Mouse (Mus musculus) limb, embryonic 14.5 days (tissue): ENCODE results near the gene Nr1i2. TPM values are rescaled to one million over a fixed set of nuclear protein-coding genes. Genes with fewer than 3 reads are reported as not detected.
"Not testable (repeated sequence)": the region's sequence is repeated elsewhere in the genome, so short reads cannot be mapped to it uniquely, and the experiment has no call there.

Source experiments
- ATAC-seq: fragments of 200-750 bp; cut with Nextera tagmentation; 2 replicates; pipeline ENCODE4 v1.8.0; 2017; ENCODE audit warnings: low read depth, moderate number of reproducible peaks, moderate TSS enrichment; ENCODE audit not compliant: low FRiP score
- DNase-seq: peaks from one replicate; pipeline ENCODE4 v3.0.0-alpha.2; 2015; ENCODE audit warnings: low spot score
- H3K27ac ChIP-seq: fragments of 300-500 bp; sonication (generic); replicated peaks from 2 replicates; pipeline ENCODE4 v1.5.1; 2014; ENCODE audit warnings: low read depth, mild to moderate bottlenecking, low read length, moderate library complexity, mixed read lengths
- H3K27me3 ChIP-seq: fragments of 300-500 bp; sonication (generic); 2 replicates; pipeline ENCODE4 v1.6.1; 2014; ENCODE audit warnings: low read length, mixed read lengths; ENCODE audit not compliant: control insufficient read depth, insufficient read depth
- H3K36me3 ChIP-seq: fragments of 300-500 bp; sonication (generic); 2 replicates; pipeline ENCODE4 v1.6.1; 2014; ENCODE audit warnings: mild to moderate bottlenecking, low read length, moderate library complexity, mixed read lengths; ENCODE audit not compliant: control insufficient read depth, insufficient read depth
- H3K4me1 ChIP-seq: fragments of 300-500 bp; sonication (generic); 2 replicates; pipeline ENCODE4 v1.6.1; 2014; ENCODE audit warnings: antibody characterized with exemption, low read length, mixed read lengths; ENCODE audit not compliant: control insufficient read depth, insufficient read depth
- H3K4me2 ChIP-seq: fragments of 300-500 bp; sonication (generic); replicated peaks from 2 replicates; pipeline ENCODE4 v1.6.1; 2014; ENCODE audit warnings: low read depth, mild to moderate bottlenecking, low read length, moderate library complexity; ENCODE audit not compliant: severe bottlenecking
- H3K4me3 ChIP-seq: fragments of 300-500 bp; sonication (generic); replicated peaks from 2 replicates; pipeline ENCODE4 v1.5.1; 2014; ENCODE audit warnings: low read length
- H3K9ac ChIP-seq: fragments of 300-500 bp; sonication (generic); 2 replicates; pipeline ENCODE4 v1.6.1; 2014; ENCODE audit warnings: mild to moderate bottlenecking, low read depth, low read length, moderate library complexity; ENCODE audit not compliant: severe bottlenecking
- H3K9me3 ChIP-seq: fragments of 300-500 bp; sonication (generic); 2 replicates; pipeline ENCODE4 v1.6.1; 2016; ENCODE audit warnings: low read length; ENCODE audit not compliant: control insufficient read depth
- POLR2A ChIP-seq: fragments of 200-500 bp; IDR thresholded peaks from 2 replicates; pipeline ENCODE4 v1.8.0; 2012; ENCODE audit warnings: inconsistent platforms, mild to moderate bottlenecking, moderate library complexity, borderline replicate concordance; ENCODE audit not compliant: insufficient read depth, insufficient read length; ENCODE audit errors: extremely low read depth
- WGBS: fragments of 180-500 bp; shearing (Covaris S2); extraction: QIAGEN DNeasy Blood & Tissue Kit; methylation state at CpG from one replicate; pipeline ENCODE4 v1.1.7; 2014; 5-methylcytosine and 5-hydroxymethylcytosine counted together
- polyA plus RNA-seq, 2 experiments: library from polyadenylated mRNA; depleted of rRNA in 1 of 2; stranded (reverse) in 1 of 2; unstranded in 1 of 2; fragments of >200 nt; fragmentation: Nextera tagmentation in 1 of 2; extraction: Ambion mirVana in 1 of 2; gene quantifications; 2 replicates each; pipeline versions ENCODE4 v1.2.1 to v1.2.3; 2012 to 2014

The Nr1i2 gene
- polyA plus RNA-seq, 2 experiments: 0.03 TPM; not detected in 1

DNA sequence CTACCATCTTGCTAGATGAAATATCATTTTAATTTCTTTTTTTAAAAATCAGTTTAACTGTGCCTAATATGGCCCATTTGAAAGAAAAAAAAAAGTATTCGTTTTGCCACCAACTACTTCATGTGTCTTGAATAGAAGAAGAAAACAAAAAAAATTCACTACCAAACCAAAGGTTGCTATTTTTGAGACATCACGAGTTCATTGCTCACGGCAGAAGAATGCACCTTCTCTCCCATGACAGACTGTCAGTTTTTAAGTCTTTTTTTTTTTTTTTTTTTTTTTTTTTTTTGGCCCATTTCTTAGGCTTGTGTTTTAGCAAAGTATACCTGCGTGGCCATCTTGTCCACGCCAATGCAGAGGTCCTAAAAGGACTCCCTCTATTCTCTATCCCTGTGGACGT, 50.5 kb downstream of the Nr1i2 start:
- Histone ChIP-seq H3K9ac (no peak overlapping the region), H3K27ac (no peak overlapping the region), H3K36me3 (peaks cover 18% of the 10 kb centered on the region), H3K4me1 (peaks cover 11% of the 10 kb centered on the region), H3K27me3 (no peaks in the 10 kb centered on the region), H3K4me2 (no peak overlapping the region), H3K9me3 (no peaks in the 10 kb centered on the region), H3K4me3 (no peak overlapping the region)
- no peak for ATAC-seq
- DNase-seq: no peak
- TF ChIP-seq POLR2A: no peak
- 90% methylated on average over 6 of the region's 6 CpGs for WGBS

DNA sequence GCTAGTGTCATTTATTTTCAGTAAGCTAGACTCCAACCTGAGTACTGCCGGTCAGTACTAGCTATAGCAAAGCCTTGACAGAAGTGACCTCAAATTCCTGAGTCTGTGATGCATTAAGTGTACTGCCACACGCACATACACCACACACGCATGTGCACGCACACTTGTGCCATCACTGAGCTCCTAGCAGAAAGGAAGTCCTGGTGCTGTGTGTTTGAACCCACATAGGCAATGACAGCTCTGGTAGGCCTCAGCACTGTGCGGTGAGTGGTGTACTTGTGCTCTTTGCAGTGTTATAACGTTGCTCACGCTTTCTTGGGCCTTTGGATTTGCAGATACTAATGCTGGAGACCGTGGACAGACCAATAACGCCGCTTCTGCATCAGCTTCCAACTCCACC, 54.5 kb downstream of the Nr1i2 start:
- Histone ChIP-seq H3K9ac (no peak overlapping the region), H3K4me1 (no peaks in the 10 kb centered on the region), H3K4me3 (no peak overlapping the region), H3K27ac (no peak overlapping the region), H3K36me3 (peaks cover 24% of the 10 kb centered on the region), H3K27me3 (no peaks in the 10 kb centered on the region), H3K4me2 (no peak overlapping the region), H3K9me3 (no peaks in the 10 kb centered on the region)
- TF ChIP-seq POLR2A: no peak
- DNase-seq (no peak), ATAC-seq (no peak)
- 95% methylated on average over 10 of the region's 10 CpGs for WGBS

DNA sequence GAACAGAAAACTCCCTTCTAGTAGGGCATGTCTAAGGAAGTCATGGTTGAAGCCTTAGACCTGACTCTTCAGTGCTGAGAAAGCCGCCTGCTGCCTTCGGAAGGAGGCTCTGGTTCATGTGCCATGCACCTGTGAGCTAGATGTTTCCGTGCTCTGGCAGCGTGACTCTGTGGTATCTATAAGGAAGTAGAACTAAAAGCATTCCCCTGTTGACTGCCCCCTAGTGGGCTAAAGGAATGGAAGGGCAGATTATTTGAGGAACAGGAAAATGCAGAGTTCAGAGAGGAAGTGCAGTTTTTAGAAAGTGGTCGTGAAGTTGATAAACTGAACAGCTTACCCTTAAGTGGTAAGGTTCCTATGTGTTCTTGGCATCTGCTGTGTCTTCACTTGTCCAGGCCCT, 54.9 kb downstream of the Nr1i2 start:
- H3K4me3 ChIP-seq: no peak overlapping the region
- ATAC-seq: no peak
- H3K9me3 ChIP-seq: no peaks in the 10 kb centered on the region
- no peak overlapping the region for H3K4me2 ChIP-seq
- no peak overlapping the region for H3K9ac ChIP-seq
- 78% methylated on average over 5 of the region's 5 CpGs for WGBS
- H3K27ac ChIP-seq: no peak overlapping the region
- no peaks in the 10 kb centered on the region for H3K27me3 ChIP-seq
- H3K4me1 ChIP-seq: no peaks in the 10 kb centered on the region
- peaks cover 24% of the 10 kb centered on the region for H3K36me3 ChIP-seq
- TF ChIP-seq POLR2A: no peak
- DNase-seq: no peak

GRCm38 (mm10) chr16:38236936-38237585, 57.6 kb downstream of the Nr1i2 start:
- H3K4me2 ChIP-seq: no peak overlapping the region
- H3K9ac ChIP-seq: no peak overlapping the region
- DNase-seq (no peak), ATAC-seq (no peak)
- no peaks in the 10 kb centered on the region for H3K27me3 ChIP-seq
- 83% methylated on average over 4 of the region's 4 CpGs for WGBS
- H3K4me1 ChIP-seq: no peaks in the 10 kb centered on the region
- H3K9me3 ChIP-seq: no peaks in the 10 kb centered on the region
- H3K4me3 ChIP-seq: no peak overlapping the region
- no peak overlapping the region for H3K27ac ChIP-seq
- no peak for TF ChIP-seq POLR2A
- H3K36me3 ChIP-seq: peaks cover 15% of the 10 kb centered on the region

DNA sequence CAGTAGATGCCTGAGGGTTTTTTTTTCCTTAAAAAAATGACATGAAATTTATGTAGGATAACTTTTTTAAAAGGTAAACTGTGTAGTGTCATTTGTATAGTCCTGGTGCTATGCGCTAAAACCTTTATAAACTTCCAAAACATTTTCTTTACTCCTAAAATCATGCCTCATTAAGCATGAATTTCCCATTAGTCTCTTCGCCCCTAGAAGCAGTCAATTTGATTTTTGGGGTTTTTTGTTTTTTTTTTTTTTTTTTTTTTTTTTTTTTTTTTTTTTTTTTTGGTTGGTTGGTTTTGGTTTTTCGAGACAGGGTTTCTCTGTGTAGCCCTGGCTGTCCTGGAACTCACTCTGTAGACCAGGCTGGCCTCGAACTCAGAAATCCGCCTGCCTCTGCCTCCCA, 72.1 kb downstream of the Nr1i2 start:
- not testable (repeated sequence) for H3K4me3 ChIP-seq, H3K9me3 ChIP-seq, DNase-seq, H3K4me2 ChIP-seq, H3K27me3 ChIP-seq, H3K27ac ChIP-seq, ATAC-seq, H3K9ac ChIP-seq, H3K4me1 ChIP-seq
- peaks cover 35% of the 10 kb centered on the region for H3K36me3 ChIP-seq
- 91% methylated on average over 5 of the region's 5 CpGs for WGBS

DNA sequence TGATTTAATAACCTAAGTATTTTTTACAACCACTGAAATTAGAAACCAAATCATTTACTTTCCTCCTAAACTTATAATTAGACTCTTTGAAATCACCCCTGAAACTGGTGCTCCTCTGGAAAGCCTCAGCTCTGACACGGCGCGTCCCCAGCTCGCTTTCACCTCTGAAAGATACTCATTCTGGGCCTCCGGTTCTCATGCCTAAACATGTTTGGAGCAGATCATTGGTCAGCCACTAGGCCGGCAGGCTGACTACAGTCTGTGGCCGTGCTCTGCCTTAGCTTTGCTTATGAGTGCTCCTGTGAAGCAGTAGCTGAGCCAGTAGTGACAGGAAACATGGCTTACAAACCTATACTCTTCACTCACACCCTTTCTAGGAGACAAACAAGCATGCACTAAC, 89.4 kb downstream of the Nr1i2 start:
- Histone ChIP-seq H3K9me3 (no peaks in the 10 kb centered on the region), H3K4me3 (no peak overlapping the region), H3K27ac (no peak overlapping the region), H3K27me3 (no peaks in the 10 kb centered on the region), H3K9ac (no peak overlapping the region), H3K36me3 (peaks cover 27% of the 10 kb centered on the region), H3K4me2 (no peak overlapping the region), H3K4me1 (no peaks in the 10 kb centered on the region; the same call in 1 of the 2 replicates)
- WGBS: 80% methylated on average over 7 of the region's 7 CpGs
- no peak for TF ChIP-seq POLR2A
- DNase-seq (no peak), ATAC-seq (no peak)

Other genes with a start within 250 kb of the Nr1i2 start
- gene Gsk3b, start 205.8 kb downstream of the Nr1i2 start, polyA plus RNA-seq (2012; rRNA removed): 17.5 and 20.1 TPM in 2 replicates
- 61.3 and 63.2 TPM in 2 replicates for gene Gsk3b, start 205.8 kb downstream of the Nr1i2 start, polyA plus RNA-seq (2014; fragmentation: Nextera tagmentation; extraction: Ambion mirVana)
- 0.03 and 0.10 TPM in 2 replicates for gene Maats1, start 47.3 kb upstream of the Nr1i2 start, polyA plus RNA-seq (2012; rRNA removed)
- 0.10 TPM in 1 of 2 replicates, not detected in the other for gene Maats1, start 47.3 kb upstream of the Nr1i2 start, polyA plus RNA-seq (2014; fragmentation: Nextera tagmentation; extraction: Ambion mirVana)
- gene Cox17, start 52.2 kb upstream of the Nr1i2 start, polyA plus RNA-seq (2012; rRNA removed): 50.0 and 83.6 TPM in 2 replicates
- gene Cox17, start 52.2 kb upstream of the Nr1i2 start, polyA plus RNA-seq (2014; fragmentation: Nextera tagmentation; extraction: Ambion mirVana): 107 and 124 TPM in 2 replicates
- 0.78 TPM in 1 of 2 replicates, not detected in the other for gene Gm21987, start 52.2 kb upstream of the Nr1i2 start, polyA plus RNA-seq (2012; rRNA removed)
- gene Gm21987, start 52.2 kb upstream of the Nr1i2 start, polyA plus RNA-seq (2014; fragmentation: Nextera tagmentation; extraction: Ambion mirVana): not detected in 2 replicates
- gene Popdc2, start 67.4 kb upstream of the Nr1i2 start, polyA plus RNA-seq (2012; rRNA removed): 4.6 and 6.0 TPM in 2 replicates
- gene Popdc2, start 67.4 kb upstream of the Nr1i2 start, polyA plus RNA-seq (2014; fragmentation: Nextera tagmentation; extraction: Ambion mirVana): 4.2 TPM in 2 replicates
- gene Pla1a, start 138.3 kb upstream of the Nr1i2 start, polyA plus RNA-seq (2012; rRNA removed): 0.85 and 1.1 TPM in 2 replicates
- gene Pla1a, start 138.3 kb upstream of the Nr1i2 start, polyA plus RNA-seq (2014; fragmentation: Nextera tagmentation; extraction: Ambion mirVana): 0.36 and 0.41 TPM in 2 replicates
- gene Adprh, start 157.9 kb upstream of the Nr1i2 start, polyA plus RNA-seq (2012; rRNA removed): 69.5 and 70.1 TPM in 2 replicates
- 106 and 114 TPM in 2 replicates for gene Adprh, start 157.9 kb upstream of the Nr1i2 start, polyA plus RNA-seq (2014; fragmentation: Nextera tagmentation; extraction: Ambion mirVana)
- 0.36 and 0.45 TPM in 2 replicates for gene Cd80, start 160.7 kb upstream of the Nr1i2 start, polyA plus RNA-seq (2012; rRNA removed)
- 0.22 and 0.33 TPM in 2 replicates for gene Cd80, start 160.7 kb upstream of the Nr1i2 start, polyA plus RNA-seq (2014; fragmentation: Nextera tagmentation; extraction: Ambion mirVana)
- gene Timmdc1, start 227.8 kb upstream of the Nr1i2 start, polyA plus RNA-seq (2012; rRNA removed): 15.5 and 17.0 TPM in 2 replicates
- gene Timmdc1, start 227.8 kb upstream of the Nr1i2 start, polyA plus RNA-seq (2014; fragmentation: Nextera tagmentation; extraction: Ambion mirVana): 20.9 and 21.2 TPM in 2 replicates